ENCODE assay signal across 9 mouse cellular contexts in genomic region chr8:84837149-84837911, GRCm38 (mm10). TPM values are rescaled to one million over a fixed set of nuclear protein-coding genes. Genes with fewer than 3 reads are reported as not detected.
A peak's percentile ranks its signal among the peaks of the same experiment; 100 is the strongest.
DNase-seq lines count a peak whose midpoint lies in the region; ATAC-seq and TF ChIP-seq lines count a peak whose summit lies in the region.
"Had no signal": no experiment of that assay in that cellular context is flagged by ENCODE, and none has a peak within 500 bp of the region (broad histone marks: within the 10 kb centered on the region; RNA-seq: fewer than 3 reads in every experiment).

No protein-coding gene starts in this region.

- WGBS in embryonic facial prominence, embryonic 10.5 days, result 52% methylated on average over 8 of the region's 8 CpGs

- no peak overlapping the region for H3K4me3 ChIP-seq in layer of hippocampus, adult 2 months
- peak overlapping the region; percentile 23 for H3K4me3 ChIP-seq in embryonic facial prominence, embryonic 10.5 days
- no peak overlapping the region for H3K4me3 ChIP-seq in myocyte

- no peak for TF ChIP-seq POLR2A in myocyte (IDR thresholded peaks at IDR 0.05; ENCODE audit: insufficient read length, low read depth)

- peaks cover 25% of the 10 kb centered on the region for H3K79me2 ChIP-seq in myocyte (ENCODE audit: control insufficient read depth, insufficient read depth)

- H3K27ac ChIP-seq in layer of hippocampus, adult 2 months, result no peak overlapping the region
- peak overlapping the region; percentile 70 for H3K27ac ChIP-seq in embryonic facial prominence, embryonic 10.5 days (replicated peaks)

- peak overlapping the region; percentile 27 for H3K4me2 ChIP-seq in myocyte (ENCODE audit: low read depth)

- peak; percentile 50 for DNase-seq in cerebellum, adult 11-12 months
- DNase-seq in layer of hippocampus, adult 2 months (ENCODE audit: low spot score in 2 of 2), result no peak
- DNase-seq in layer of hippocampus, adult 11-12 months (ENCODE audit: low spot score), result no peak
- DNase-seq in embryonic facial prominence, embryonic 10.5 days (ENCODE audit: low spot score), result peak; percentile 52
- DNase-seq in ovary, postnatal 10 days (ENCODE audit: low spot score), result no peak
- DNase-seq: lung, postnatal 4 days had no signal

- 0 out of 2 replicates have a peak, but pooled peaks have one; percentile 29 for TF ChIP-seq CTCF in layer of hippocampus, adult 2 months (conservative IDR thresholded peaks at IDR 0.05)

- H3K27me3 ChIP-seq in embryonic facial prominence, embryonic 10.5 days (replicated peaks; ENCODE audit: low read depth, poor library complexity, severe bottlenecking), result no peaks in the 10 kb centered on the region
- H3K27me3 ChIP-seq in myocyte (ENCODE audit: control insufficient read depth, insufficient read depth, insufficient read length), result no peaks in the 10 kb centered on the region

- no peaks in the 10 kb centered on the region for H3K9me3 ChIP-seq in embryonic facial prominence, embryonic 10.5 days

- no peak for ATAC-seq in cerebellum, adult (ENCODE audit: insufficient number of reproducible peaks, low FRiP score, low TSS enrichment)
- ATAC-seq in megakaryocyte progenitor cell, adult 5-6 weeks (replicated peaks; ENCODE audit: poor library complexity), result no peak

- peaks cover 76% of the 10 kb centered on the region for H3K36me3 ChIP-seq in embryonic facial prominence, embryonic 10.5 days (replicated peaks)
- peaks cover 43% of the 10 kb centered on the region for H3K36me3 ChIP-seq in myocyte (ENCODE audit: control insufficient read depth, insufficient read depth)

- peaks cover 45% of the 10 kb centered on the region for H3K4me1 ChIP-seq in embryonic facial prominence, embryonic 10.5 days

- no peak overlapping the region for H3ac ChIP-seq in myocyte (ENCODE audit: control insufficient read depth, insufficient read length)

TF ChIP-seq in myocyte, 11 proteins besides CTCF, POLR2A, EP300 and RAD21:
- TF ChIP-seq MYOG (IDR thresholded peaks at IDR 0.05; ENCODE audit: control insufficient read depth in 1 of 3, insufficient read depth in 1 of 3, insufficient read length in 2 of 3, low read depth in 2 of 3), result peak in 1 of 3 experiments; percentile 46
- TF ChIP-seq MYOD1 (IDR thresholded peaks at IDR 0.05; ENCODE audit: control insufficient read depth in 1 of 3, insufficient read length in 2 of 3, low read depth in 2 of 3), result peak in 2 of 3 experiments; percentile 36 to 39
- no peak for TF ChIP-seq CEBPB (IDR thresholded peaks at IDR 0.05; ENCODE audit: insufficient read depth, poor library complexity, severe bottlenecking)

RNA-seq across cellular contexts. Expression of gene Rad23a, which starts 3.1 kb away (rescaled TPM):
- total RNA-seq in layer of hippocampus, adult 2 months (2021), result 10 to 100 TPM; 63.4 to 75.9 TPM
- polyA plus RNA-seq in embryonic facial prominence, embryonic 10.5 days (2016; fragmentation: Nextera tagmentation; extraction: Ambion mirVana), result 112 and 122 TPM in 2 replicates
- 139 TPM for polyA plus RNA-seq in myocyte (2012; fragmentation: generic; extraction: Trizol)
- 30.2 and 34.4 TPM in 2 replicates for total RNA-seq in megakaryocyte progenitor cell, adult 5-6 weeks (2015)
- 26.2 and 26.3 TPM in 2 replicates for total RNA-seq in megakaryocyte progenitor cell, adult 5-6 weeks (2017)

RNA-seq across cellular contexts. Expression of gene Gadd45gip1, which starts 6.0 kb away (rescaled TPM):
- 10 to 100 TPM; 23.3 to 26.1 TPM for total RNA-seq in layer of hippocampus, adult 2 months (2021)
- polyA plus RNA-seq in embryonic facial prominence, embryonic 10.5 days (2016; fragmentation: Nextera tagmentation; extraction: Ambion mirVana), result 45.2 and 47.3 TPM in 2 replicates
- 21.8 TPM for polyA plus RNA-seq in myocyte (2012; fragmentation: generic; extraction: Trizol)
- 21.4 and 21.9 TPM in 2 replicates for total RNA-seq in megakaryocyte progenitor cell, adult 5-6 weeks (2015)
- 51.2 and 57.4 TPM in 2 replicates for total RNA-seq in megakaryocyte progenitor cell, adult 5-6 weeks (2017)

RNA-seq across cellular contexts. Expression of gene Calr, which starts 9.4 kb away (rescaled TPM):
- total RNA-seq in layer of hippocampus, adult 2 months (2021), result 100 to 1,000 TPM; 457 to 504 TPM
- polyA plus RNA-seq in embryonic facial prominence, embryonic 10.5 days (2016; fragmentation: Nextera tagmentation; extraction: Ambion mirVana), result 758 and 801 TPM in 2 replicates
- polyA plus RNA-seq in myocyte (2012; fragmentation: generic; extraction: Trizol), result 385 TPM
- 1,060 and 1,133 TPM in 2 replicates for total RNA-seq in megakaryocyte progenitor cell, adult 5-6 weeks (2015)
- total RNA-seq in megakaryocyte progenitor cell, adult 5-6 weeks (2017), result 4,756 and 5,574 TPM in 2 replicates

RNA-seq across cellular contexts. Expression of gene Dand5, which starts 14.7 kb away (rescaled TPM):
- 10 to 100 TPM; 11.9 TPM for total RNA-seq in layer of hippocampus, adult 2 months (2021)
- 2.8 and 3.0 TPM in 2 replicates for polyA plus RNA-seq in embryonic facial prominence, embryonic 10.5 days (2016; fragmentation: Nextera tagmentation; extraction: Ambion mirVana)
- polyA plus RNA-seq in myocyte (2012; fragmentation: generic; extraction: Trizol), result 6.7 TPM
- 2.2 and 2.4 TPM in 2 replicates for total RNA-seq in megakaryocyte progenitor cell, adult 5-6 weeks (2015)
- 1.7 and 4.0 TPM in 2 replicates for total RNA-seq in megakaryocyte progenitor cell, adult 5-6 weeks (2017)

RNA-seq across cellular contexts. Expression of gene Farsa, which starts 19.5 kb away (rescaled TPM):
- 10 to 100 TPM; 49.7 to 58.0 TPM for total RNA-seq in layer of hippocampus, adult 2 months (2021)
- 133 and 138 TPM in 2 replicates for polyA plus RNA-seq in embryonic facial prominence, embryonic 10.5 days (2016; fragmentation: Nextera tagmentation; extraction: Ambion mirVana)
- polyA plus RNA-seq in myocyte (2012; fragmentation: generic; extraction: Trizol), result 73.3 TPM
- total RNA-seq in megakaryocyte progenitor cell, adult 5-6 weeks (2015), result 33.3 and 51.2 TPM in 2 replicates
- total RNA-seq in megakaryocyte progenitor cell, adult 5-6 weeks (2017), result 173 and 193 TPM in 2 replicates

Comparison
In these comparisons a context has a peak if more than half of its experiments do, and no peak if none do; other contexts are left out.
1. DNase-seq: peak in cerebellum, adult 11-12 months (single experiment) and embryonic facial prominence, embryonic 10.5 days (single experiment); none in layer of hippocampus, adult 2 months (0 of 2), layer of hippocampus, adult 11-12 months (single experiment) and ovary, postnatal 10 days (single experiment).